Mouse (Mus musculus) neural tube, embryonic 11.5 days (tissue): ENCODE results near the gene Sec24d. TPM values are rescaled to one million over a fixed set of nuclear protein-coding genes. Genes with fewer than 3 reads are reported as not detected.

Experiments
- ATAC-seq: fragments of 200-750 bp; cut with Nextera tagmentation; 2 replicates; pipeline ENCODE4 v1.8.0; 2017; ENCODE audit warnings: moderate number of reproducible peaks, mild to moderate bottlenecking, moderate TSS enrichment, moderate library complexity; ENCODE audit not compliant: insufficient read depth, low FRiP score, low TSS enrichment
- DNase-seq: peaks from one replicate; pipeline ENCODE4 v3.0.0-alpha.2; 2015; ENCODE audit warnings: low spot score
- H3K27ac ChIP-seq: fragments of 300-500 bp; sonication (generic); 2 replicates; pipeline ENCODE4 v1.5.1; 2014; ENCODE audit warnings: low read depth, mild to moderate bottlenecking, low read length
- H3K27me3 ChIP-seq: fragments of 300-500 bp; sonication (generic); 2 replicates; pipeline ENCODE4 v1.6.1; 2014; ENCODE audit warnings: mild to moderate bottlenecking, low read length, mixed read lengths; ENCODE audit not compliant: control insufficient read depth, insufficient read depth
- H3K36me3 ChIP-seq: fragments of 300-500 bp; sonication (generic); 2 replicates; pipeline ENCODE4 v1.6.1; 2014; ENCODE audit warnings: mild to moderate bottlenecking, low read length, moderate library complexity, mixed read lengths; ENCODE audit not compliant: control insufficient read depth, insufficient read depth
- H3K4me1 ChIP-seq: fragments of 300-500 bp; sonication (generic); 2 replicates; pipeline ENCODE4 v1.6.1; 2014; ENCODE audit warnings: low read length, mixed read lengths; ENCODE audit not compliant: control insufficient read depth, insufficient read depth
- H3K4me2 ChIP-seq: fragments of 300-500 bp; sonication (generic); 2 replicates; pipeline ENCODE4 v1.6.1; 2014; ENCODE audit warnings: low read depth, mild to moderate bottlenecking, moderate library complexity
- H3K4me3 ChIP-seq: fragments of 300-500 bp; sonication (generic); 2 replicates; pipeline ENCODE4 v1.5.1; 2014; ENCODE audit warnings: low read depth, low read length
- H3K9ac ChIP-seq: fragments of 300-500 bp; sonication (generic); 2 replicates; pipeline ENCODE4 v1.6.1; 2014; ENCODE audit warnings: mild to moderate bottlenecking, low read length
- H3K9me3 ChIP-seq: fragments of 300-500 bp; sonication (generic); 2 replicates; pipeline ENCODE4 v1.6.1; 2016; ENCODE audit warnings: low read length; ENCODE audit not compliant: control insufficient read depth
- WGBS: fragments of 180-500 bp; shearing (Covaris S2); extraction: QIAGEN DNeasy Blood & Tissue Kit; methylation state at CpG from one replicate; pipeline ENCODE4 v1.1.7; 2014; 5-methylcytosine and 5-hydroxymethylcytosine counted together
- polyA plus RNA-seq: library from polyadenylated mRNA; unstranded; fragments of >200 nt; fragmentation: Nextera tagmentation; extraction: Ambion mirVana; gene quantifications from 2 replicates; pipeline ENCODE4 v1.2.1, GENCODE M21; 2014

Gene Sec24d
- polyA plus RNA-seq, 1 experiment from 2014 or later = 28.6 TPM

DNA sequence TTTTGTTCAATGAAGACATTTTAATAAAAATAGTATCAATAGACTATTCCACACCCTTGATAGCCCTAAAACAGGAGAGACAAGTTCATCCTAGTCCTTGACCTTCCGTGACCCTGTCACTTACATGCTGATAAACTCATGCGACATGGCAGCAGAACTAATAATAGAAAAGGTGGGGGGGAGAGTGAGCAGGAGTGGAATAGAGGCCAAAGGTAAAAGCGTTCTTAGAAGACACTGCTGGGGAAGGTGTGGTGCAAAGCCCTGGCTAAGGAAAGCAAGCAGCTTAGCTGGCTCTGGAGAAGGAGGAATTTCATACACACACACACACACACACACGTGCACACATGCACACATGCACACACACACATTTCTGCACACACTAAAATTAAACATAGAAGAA, 57.1 kb downstream of the Sec24d start:
- no peak overlapping the region for H3K9ac ChIP-seq
- WGBS = 83% methylated on average over 4 of the region's 4 CpGs

GRCm38 (mm10) chr3:123329251-123329650, 62.0 kb downstream of the Sec24d start:
- Histone ChIP-seq H3K27me3 (no peaks in the 10 kb centered on the region), H3K9me3 (no peaks in the 10 kb centered on the region), H3K9ac (no peak overlapping the region), H3K36me3 (no peaks in the 10 kb centered on the region), H3K4me2 (no peak overlapping the region), H3K27ac (no peak overlapping the region), H3K4me1 (no peaks in the 10 kb centered on the region), H3K4me3 (no peak overlapping the region)
- WGBS = 64% methylated on average over 6 of the region's 6 CpGs
- no peak for DNase-seq
- no peak for ATAC-seq

More for the DNA sequence above, 57.1 kb downstream of the Sec24d start:
- H3K36me3 ChIP-seq = no peaks in the 10 kb centered on the region
- H3K27me3 ChIP-seq = no peaks in the 10 kb centered on the region
- no peaks in the 10 kb centered on the region for H3K9me3 ChIP-seq
- H3K4me1 ChIP-seq = no peaks in the 10 kb centered on the region
- no peak overlapping the region for H3K27ac ChIP-seq
- no peak for DNase-seq
- H3K4me2 ChIP-seq = no peak overlapping the region
- H3K4me3 ChIP-seq = no peak overlapping the region
- no peak for ATAC-seq

GRCm38 (mm10) chr3:123330221-123330620, 63.0 kb downstream of the Sec24d start:
- DNase-seq (no peak), ATAC-seq (no peak)
- Histone ChIP-seq H3K4me1 (no peaks in the 10 kb centered on the region), H3K9ac (no peak overlapping the region), H3K27me3 (no peaks in the 10 kb centered on the region), H3K36me3 (no peaks in the 10 kb centered on the region), H3K27ac (no peak overlapping the region), H3K4me3 (no peak overlapping the region), H3K9me3 (no peaks in the 10 kb centered on the region), H3K4me2 (no peak overlapping the region)
- 82% methylated on average over 4 of the region's 4 CpGs for WGBS

GRCm38 (mm10) chr3:123332330-123333054, 65.2 kb downstream of the Sec24d start:
- Histone ChIP-seq H3K4me2 (no peak overlapping the region), H3K27me3 (no peaks in the 10 kb centered on the region), H3K9me3 (no peaks in the 10 kb centered on the region), H3K4me1 (no peaks in the 10 kb centered on the region), H3K36me3 (no peaks in the 10 kb centered on the region), H3K4me3 (no peak overlapping the region), H3K27ac (no peak overlapping the region), H3K9ac (no peak overlapping the region)
- ATAC-seq = no peak
- WGBS = 87% methylated on average over 2 of the region's 2 CpGs
- no peak for DNase-seq

DNA sequence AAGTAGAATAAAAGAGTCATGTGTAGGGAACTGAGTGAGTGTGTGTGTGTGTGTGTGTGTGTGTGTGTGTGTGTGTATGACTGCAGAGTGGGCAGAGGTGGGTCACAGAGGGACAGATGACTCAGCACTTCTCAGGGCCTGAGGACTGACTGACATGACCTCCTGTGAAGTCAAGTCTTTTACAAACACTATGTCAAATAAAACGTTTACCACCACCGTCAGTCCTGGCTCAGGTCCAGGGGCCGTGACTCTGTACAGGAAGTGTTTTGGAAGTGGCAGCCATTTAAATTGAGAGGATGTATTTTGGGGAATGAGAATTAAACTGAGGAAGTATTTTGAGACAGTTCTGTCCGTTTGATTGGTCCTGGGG, 65.8 kb downstream of the Sec24d start:
- Histone ChIP-seq H3K4me1 (no peaks in the 10 kb centered on the region), H3K27ac (no peak overlapping the region), H3K9me3 (no peaks in the 10 kb centered on the region), H3K4me3 (no peak overlapping the region), H3K9ac (no peak overlapping the region), H3K27me3 (no peaks in the 10 kb centered on the region), H3K4me2 (no peak overlapping the region), H3K36me3 (no peaks in the 10 kb centered on the region)
- ATAC-seq (no peak), DNase-seq (no peak)
- 45% methylated on average over 4 of the region's 4 CpGs for WGBS

DNA sequence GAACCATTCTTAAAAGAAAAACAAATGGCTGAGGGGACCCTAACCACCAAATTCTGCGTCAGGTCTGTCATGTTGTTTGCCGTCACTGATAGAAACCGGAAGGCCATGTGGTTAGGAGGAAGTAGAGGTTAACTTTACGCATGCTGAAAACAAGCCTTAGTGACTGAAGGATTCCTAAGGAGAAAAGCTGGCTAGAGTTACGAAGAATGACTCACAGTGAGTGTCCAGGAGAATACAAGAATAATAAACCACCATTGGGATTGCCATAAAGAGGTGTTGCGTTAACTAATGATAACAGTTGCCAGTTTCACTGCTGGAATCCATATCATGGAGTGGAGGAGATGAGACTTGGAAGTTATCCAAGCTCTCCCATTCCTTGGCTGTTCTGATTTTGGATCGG, 67.7 kb downstream of the Sec24d start:
- Histone ChIP-seq H3K36me3 (no peaks in the 10 kb centered on the region), H3K27ac (no peak overlapping the region), H3K9me3 (no peaks in the 10 kb centered on the region), H3K4me1 (no peaks in the 10 kb centered on the region), H3K4me2 (no peak overlapping the region), H3K9ac (no peak overlapping the region), H3K27me3 (no peaks in the 10 kb centered on the region), H3K4me3 (no peak overlapping the region)
- WGBS = 76% methylated on average over 7 of the region's 7 CpGs
- no peak for DNase-seq
- ATAC-seq = no peak

DNA sequence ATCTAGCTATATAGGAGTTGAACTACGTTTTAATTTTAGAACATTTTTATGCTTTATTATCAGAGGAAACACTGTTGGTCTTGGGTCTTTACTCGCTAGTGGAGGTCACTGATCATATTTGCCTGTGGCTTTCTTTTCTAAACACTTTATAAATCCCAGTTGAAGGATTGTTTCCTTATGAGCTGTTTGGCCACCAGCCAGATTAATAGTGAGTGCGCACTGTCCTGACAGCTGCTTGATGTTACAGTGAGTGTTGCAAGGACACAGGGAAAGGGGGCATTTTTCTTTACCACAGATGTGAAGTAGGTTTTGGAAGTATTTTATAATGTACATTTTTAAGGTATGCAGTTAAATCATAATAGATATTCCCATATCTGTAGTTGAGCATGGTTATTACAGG, 68.2 kb downstream of the Sec24d start:
- Histone ChIP-seq H3K4me3 (no peak overlapping the region), H3K4me1 (no peaks in the 10 kb centered on the region), H3K27me3 (no peaks in the 10 kb centered on the region), H3K9ac (no peak overlapping the region), H3K27ac (no peak overlapping the region), H3K36me3 (no peaks in the 10 kb centered on the region), H3K4me2 (no peak overlapping the region), H3K9me3 (no peaks in the 10 kb centered on the region)
- no peak for ATAC-seq
- no peak for DNase-seq
- WGBS = 77% methylated on average over 3 of the region's 3 CpGs

DNA sequence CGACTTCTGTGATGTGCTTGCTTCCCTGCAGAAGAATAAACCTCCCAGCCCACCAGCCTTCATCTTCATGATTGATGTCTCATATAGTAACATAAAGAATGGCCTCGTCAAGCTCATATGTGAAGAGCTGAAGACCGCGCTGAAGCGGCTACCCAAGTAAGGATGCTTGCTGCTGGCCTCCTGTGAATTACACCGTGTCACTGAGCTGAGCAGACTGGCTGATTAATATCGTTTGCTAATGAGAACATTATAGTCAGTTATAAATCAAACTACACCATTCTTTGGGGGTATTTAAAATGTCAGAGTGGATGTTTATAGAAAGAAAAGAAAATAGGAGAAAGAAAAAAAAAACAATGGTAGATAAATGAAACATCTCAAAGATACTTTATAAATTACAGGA, 69.2 kb downstream of the Sec24d start:
- ATAC-seq = no peak
- no peak overlapping the region for H3K27ac ChIP-seq
- H3K27me3 ChIP-seq = no peaks in the 10 kb centered on the region
- H3K36me3 ChIP-seq = no peaks in the 10 kb centered on the region
- no peak overlapping the region for H3K9ac ChIP-seq
- H3K9me3 ChIP-seq = no peaks in the 10 kb centered on the region
- DNase-seq = no peak
- no peak overlapping the region for H3K4me3 ChIP-seq
- H3K4me1 ChIP-seq = no peaks in the 10 kb centered on the region
- H3K4me2 ChIP-seq = no peak overlapping the region
- WGBS = 54% methylated on average over 7 of the region's 7 CpGs

DNA sequence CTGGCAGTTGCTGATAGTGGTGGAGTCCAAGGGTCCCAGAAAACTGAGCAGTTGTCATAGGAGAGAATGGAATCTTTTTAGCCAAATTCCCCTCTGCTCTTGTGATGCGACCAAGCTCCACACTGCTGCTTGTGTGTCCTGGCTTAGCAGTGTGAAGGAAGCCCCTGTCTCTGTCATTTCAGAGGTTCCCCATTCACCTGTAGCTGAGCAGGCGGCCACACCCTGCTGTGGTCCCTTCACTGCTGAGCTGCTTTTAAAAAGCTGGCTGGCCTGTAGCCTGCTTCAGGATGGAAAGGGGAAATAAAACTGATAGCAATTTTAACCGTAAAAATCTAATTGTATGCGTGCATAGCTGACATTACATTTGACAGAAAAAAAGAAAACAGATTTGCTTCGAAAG, 69.7 kb downstream of the Sec24d start:
- no peak for ATAC-seq
- no peak overlapping the region for H3K4me2 ChIP-seq
- H3K27me3 ChIP-seq = no peaks in the 10 kb centered on the region
- WGBS = 84% methylated on average over 5 of the region's 5 CpGs
- H3K4me3 ChIP-seq = no peak overlapping the region
- no peaks in the 10 kb centered on the region for H3K9me3 ChIP-seq
- no peaks in the 10 kb centered on the region for H3K36me3 ChIP-seq
- DNase-seq = no peak
- no peak overlapping the region for H3K9ac ChIP-seq
- H3K27ac ChIP-seq = no peak overlapping the region
- H3K4me1 ChIP-seq = no peaks in the 10 kb centered on the region
